Mouse (Mus musculus) midbrain, embryonic 11.5 days (tissue): ENCODE measurements at regions not wholly inside any gene's neighbourhood (a gene's known extent, or its start where the extent isn't known, plus 50 kb on each side); places are given as distances from the start of the nearest gene placed in this dataset.

Experiments
- ATAC-seq: fragments of 200-750 bp; cut with Nextera tagmentation; 2 replicates; pipeline ENCODE4 v1.8.0; 2017; ENCODE audit warnings: moderate TSS enrichment, moderate library complexity; ENCODE audit not compliant: low FRiP score
- DNase-seq: peaks from one replicate; pipeline ENCODE4 v3.0.0; 2015; ENCODE audit warnings: low spot score; ENCODE audit errors: missing footprints
- H3K27ac ChIP-seq: fragments of 300-500 bp; sonication (generic); 2 replicates; pipeline ENCODE4 v1.5.1; 2014; ENCODE audit warnings: low read depth, low read length
- H3K27me3 ChIP-seq: fragments of 300-500 bp; sonication (generic); 2 replicates; pipeline ENCODE4 v1.6.1; 2014; ENCODE audit warnings: mild to moderate bottlenecking, low read length, moderate library complexity, mixed read lengths; ENCODE audit not compliant: control insufficient read depth, insufficient read depth
- H3K36me3 ChIP-seq: fragments of 300-500 bp; sonication (generic); 2 replicates; pipeline ENCODE4 v1.6.1; 2014; ENCODE audit warnings: mild to moderate bottlenecking, low read length, moderate library complexity, mixed read lengths; ENCODE audit not compliant: control insufficient read depth, insufficient read depth
- H3K4me1 ChIP-seq: fragments of 300-500 bp; sonication (generic); 2 replicates; pipeline ENCODE4 v1.6.1; 2014; ENCODE audit warnings: low read length; ENCODE audit not compliant: control insufficient read depth, insufficient read depth
- H3K4me2 ChIP-seq: fragments of 300-500 bp; sonication (generic); 2 replicates; pipeline ENCODE4 v1.6.1; 2014; ENCODE audit warnings: mild to moderate bottlenecking, moderate library complexity
- H3K4me3 ChIP-seq: fragments of 300-500 bp; sonication (generic); 2 replicates; pipeline ENCODE4 v1.5.1; 2014; ENCODE audit warnings: low read depth, low read length
- H3K9ac ChIP-seq: fragments of 300-500 bp; sonication (generic); 2 replicates; pipeline ENCODE4 v1.6.1; 2014; ENCODE audit warnings: low read length
- H3K9me3 ChIP-seq: fragments of 300-500 bp; sonication (generic); 2 replicates; pipeline ENCODE4 v1.6.1; 2016; ENCODE audit warnings: low read length; ENCODE audit not compliant: control insufficient read depth
- WGBS: fragments of 180-500 bp; shearing (Covaris S2); extraction: QIAGEN DNeasy Blood & Tissue Kit; methylation state at CpG from one replicate; pipeline ENCODE4 v1.1.7; 2014; 5-methylcytosine and 5-hydroxymethylcytosine counted together

- WGBS = 88% methylated on average over 5 of the region's 5 CpGs
- H3K9me3 ChIP-seq = no peaks in the 10 kb centered on the region
- no peaks in the 10 kb centered on the region for H3K27me3 ChIP-seq
- H3K4me3 ChIP-seq = no peak overlapping the region
- H3K4me1 ChIP-seq = peaks cover 16% of the 10 kb centered on the region
- H3K9ac ChIP-seq = no peak overlapping the region
- no peak overlapping the region for H3K4me2 ChIP-seq
- no peak for DNase-seq
- no peak overlapping the region for H3K27ac ChIP-seq
- ATAC-seq = no peak
- no peaks in the 10 kb centered on the region for H3K36me3 ChIP-seq
These were observed 115.9 kb downstream of the Mycn start for GRCm38 (mm10) chr12:12825842-12826241.

DNA sequence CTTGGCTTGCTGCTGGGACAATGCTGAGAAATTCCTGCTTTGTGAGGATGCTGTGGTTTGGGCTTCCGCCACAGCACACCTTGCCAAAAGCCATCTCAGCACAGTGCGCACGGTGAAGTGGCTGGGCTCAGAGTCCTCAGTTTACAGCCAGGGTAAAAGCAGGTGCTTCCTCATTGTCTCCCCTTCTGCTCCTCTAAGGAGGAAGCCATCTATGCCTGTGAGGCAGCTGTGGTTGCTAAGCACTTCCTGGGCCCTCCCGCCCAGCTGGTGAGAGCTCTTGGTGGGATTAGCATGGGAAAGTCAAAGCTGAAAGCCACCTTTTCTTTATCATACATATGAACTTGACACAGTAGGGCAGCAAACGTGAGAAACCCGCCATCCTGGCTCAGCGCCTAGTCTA, 120.2 kb downstream of the Mycn start:
- Histone ChIP-seq H3K36me3 (no peaks in the 10 kb centered on the region), H3K4me2 (no peak overlapping the region), H3K9ac (no peak overlapping the region), H3K4me3 (no peak overlapping the region), H3K27me3 (no peaks in the 10 kb centered on the region), H3K9me3 (no peaks in the 10 kb centered on the region), H3K27ac (no peak overlapping the region), H3K4me1 (no peaks in the 10 kb centered on the region)
- 70% methylated on average over 7 of the region's 7 CpGs for WGBS
- ATAC-seq = peak; percentile 30; the same call in 1 of the 2 replicates
- DNase-seq = no peak

DNA sequence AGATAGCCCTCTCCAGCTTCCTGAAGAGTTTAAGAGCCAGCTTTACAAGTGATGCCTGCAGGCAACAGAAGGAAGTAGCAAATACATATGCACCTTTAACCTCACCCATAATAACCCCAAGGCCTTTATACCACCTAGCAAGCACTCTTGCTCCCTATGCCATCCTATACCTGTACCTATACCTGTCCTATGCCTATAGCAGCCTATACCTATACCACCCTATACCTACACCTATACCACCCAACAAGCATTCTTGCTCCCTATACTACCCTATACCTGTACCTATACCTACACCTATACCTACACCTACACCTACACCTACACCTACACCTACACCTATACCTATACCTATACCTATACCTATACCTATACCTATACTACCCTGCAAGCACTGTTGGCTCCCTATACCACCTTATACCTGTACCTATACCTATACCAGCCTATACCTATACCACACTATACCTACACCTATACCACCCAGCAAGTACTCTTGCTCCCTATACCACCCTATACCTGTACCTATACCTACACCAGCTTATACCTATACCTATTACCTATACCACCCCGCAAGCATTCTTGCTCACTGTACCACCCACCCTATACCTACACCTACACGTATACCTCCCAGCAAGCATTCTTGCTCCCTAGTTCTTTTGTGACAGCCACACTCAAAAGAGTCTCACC, 120.9 kb downstream of the Mycn start:
- H3K36me3 ChIP-seq = no peaks in the 10 kb centered on the region
- DNase-seq = no peak
- no peak overlapping the region for H3K4me3 ChIP-seq
- H3K9me3 ChIP-seq = no peaks in the 10 kb centered on the region
- H3K4me2 ChIP-seq = no peak overlapping the region
- WGBS = 87% methylated on average over 2 of the region's 2 CpGs
- no peak overlapping the region for H3K27ac ChIP-seq
- ATAC-seq = peak; percentile 71
- H3K9ac ChIP-seq = no peak overlapping the region
- no peaks in the 10 kb centered on the region for H3K4me1 ChIP-seq
- no peaks in the 10 kb centered on the region for H3K27me3 ChIP-seq

DNA sequence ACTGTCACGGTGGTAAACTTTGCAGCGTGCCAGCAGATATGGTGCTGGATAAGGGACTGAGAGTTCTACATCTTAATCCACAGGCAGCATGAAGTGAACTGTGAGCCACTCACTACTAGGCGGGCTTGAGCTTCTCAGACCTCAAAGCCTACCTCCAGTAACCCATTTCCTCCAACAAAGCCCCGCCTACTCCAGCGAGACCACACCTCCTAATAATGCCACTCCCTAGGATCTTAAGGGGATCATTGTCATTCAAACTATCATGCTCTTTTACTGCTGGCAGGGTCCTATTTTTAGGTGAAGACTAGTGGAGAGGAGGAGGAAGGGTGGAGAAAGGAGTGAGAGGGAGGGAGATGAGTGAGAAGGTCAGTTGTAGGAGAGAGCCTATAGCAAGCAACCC, 122.0 kb downstream of the Mycn start:
- Histone ChIP-seq H3K27ac (no peak overlapping the region), H3K9me3 (no peaks in the 10 kb centered on the region), H3K4me1 (no peaks in the 10 kb centered on the region), H3K36me3 (no peaks in the 10 kb centered on the region), H3K27me3 (no peaks in the 10 kb centered on the region), H3K4me2 (no peak overlapping the region), H3K4me3 (no peak overlapping the region), H3K9ac (no peak overlapping the region)
- DNase-seq = no peak
- WGBS = 77% methylated on average over 5 of the region's 5 CpGs
- no peak for ATAC-seq

DNA sequence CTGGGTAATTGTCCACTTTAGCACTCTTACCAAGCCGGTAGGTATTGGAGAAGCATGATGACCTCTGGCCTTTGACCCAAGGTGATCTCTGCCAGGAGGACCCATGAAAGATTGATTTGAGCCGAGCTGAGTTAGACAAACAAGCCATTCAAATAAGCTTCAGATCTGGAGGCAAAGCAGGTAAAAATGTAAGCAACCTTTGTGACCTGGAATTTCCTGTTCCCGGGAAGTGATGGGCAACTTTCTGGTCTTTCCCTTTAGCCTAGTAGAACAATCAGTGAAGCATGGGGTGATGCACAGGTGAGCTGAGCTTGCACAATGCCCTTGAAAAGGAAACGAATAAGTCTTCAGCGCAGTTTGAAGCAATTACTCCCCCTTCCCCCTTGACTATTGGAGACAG, 127.0 kb downstream of the Mycn start:
- 62% methylated on average over 5 of the region's 5 CpGs for WGBS
- Histone ChIP-seq H3K9ac (no peak overlapping the region), H3K27ac (no peak overlapping the region), H3K9me3 (no peaks in the 10 kb centered on the region), H3K27me3 (no peaks in the 10 kb centered on the region), H3K4me1 (peaks cover 26% of the 10 kb centered on the region), H3K36me3 (no peaks in the 10 kb centered on the region), H3K4me2 (no peak overlapping the region), H3K4me3 (no peak overlapping the region)
- ATAC-seq = no peak
- no peak for DNase-seq

DNA sequence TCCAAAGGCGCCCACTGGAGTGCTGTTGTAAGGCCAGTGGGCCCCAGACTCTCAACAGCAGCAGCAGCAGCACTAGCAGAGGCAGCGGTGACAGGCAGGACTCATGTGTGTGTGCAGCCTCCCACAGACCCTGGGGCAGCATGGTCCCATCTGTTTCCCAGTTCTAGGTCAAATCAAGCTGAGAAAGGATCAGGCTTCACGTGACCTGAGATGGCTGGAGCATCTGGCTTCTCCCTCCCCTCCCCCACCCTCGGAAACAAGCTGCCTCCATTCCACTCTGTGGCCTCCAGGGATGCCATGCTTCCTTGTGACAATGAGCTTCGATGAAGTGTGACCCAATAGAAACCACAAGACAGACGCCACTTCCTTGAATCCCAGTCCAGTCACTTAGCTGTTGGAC, 128.8 kb downstream of the Mycn start:
- no peak overlapping the region for H3K9ac ChIP-seq
- peaks cover 26% of the 10 kb centered on the region for H3K4me1 ChIP-seq
- H3K36me3 ChIP-seq = no peaks in the 10 kb centered on the region
- peak; percentile 81 for ATAC-seq
- peak overlapping the region; percentile 42 for H3K27ac ChIP-seq
- no peaks in the 10 kb centered on the region for H3K9me3 ChIP-seq
- peak; percentile 87 for DNase-seq
- 32% methylated on average over 6 of the region's 6 CpGs for WGBS
- no peak overlapping the region for H3K4me2 ChIP-seq
- no peak overlapping the region for H3K4me3 ChIP-seq
- H3K27me3 ChIP-seq = no peaks in the 10 kb centered on the region

- DNase-seq (no peak), ATAC-seq (peak; percentile 28; the same call in 1 of the 2 replicates)
- Histone ChIP-seq H3K27me3 (no peaks in the 10 kb centered on the region; the same call in 1 of the 2 replicates), H3K4me2 (peak overlapping the region; percentile 35), H3K4me1 (peaks cover 26% of the 10 kb centered on the region), H3K4me3 (no peak overlapping the region), H3K9me3 (no peaks in the 10 kb centered on the region), H3K27ac (peak overlapping the region; percentile 62), H3K36me3 (no peaks in the 10 kb centered on the region), H3K9ac (peak overlapping the region; percentile 47)
- WGBS = 4% methylated on average over 7 of the region's 7 CpGs
These were observed 130.8 kb downstream of the Mycn start for GRCm38 (mm10) chr12:12810943-12811342.

DNA sequence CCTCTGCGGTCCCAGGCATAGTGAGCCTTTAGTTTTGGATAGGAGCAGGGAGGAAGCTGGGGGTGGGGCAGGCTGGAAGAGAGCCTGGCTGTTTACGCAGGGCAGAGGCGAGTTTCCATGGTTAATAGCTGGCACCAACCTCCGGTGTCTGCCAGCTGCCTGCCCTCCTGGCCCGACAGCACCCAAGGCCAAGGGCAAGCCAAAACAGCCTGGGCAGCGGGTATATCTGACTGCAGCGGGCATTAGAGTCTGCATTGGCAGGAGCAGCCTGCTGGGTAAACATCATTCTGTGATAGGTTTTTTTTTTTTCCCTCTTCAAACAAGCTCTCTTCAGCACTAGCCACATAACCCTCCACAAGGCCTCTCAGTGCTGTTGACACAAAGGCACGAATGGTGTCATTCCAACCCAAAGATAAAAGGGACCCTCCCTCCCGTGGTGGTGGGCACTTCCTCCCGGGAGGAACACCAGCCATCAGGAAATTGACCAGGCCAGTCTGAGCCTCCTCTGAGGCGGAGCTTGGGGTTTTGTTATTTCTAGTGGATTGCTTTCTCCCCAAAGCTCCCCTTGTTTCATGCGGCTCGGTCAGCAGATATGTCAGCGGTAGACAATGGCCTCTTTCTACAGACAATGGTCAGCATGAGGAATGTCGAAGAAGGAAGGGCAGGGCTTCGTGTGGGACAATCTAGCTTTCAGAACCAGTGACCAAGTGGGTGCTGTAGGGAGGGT, 131.4 kb downstream of the Mycn start:
- WGBS = 3% methylated on average over 16 of the region's 16 CpGs
- H3K4me1 ChIP-seq = peaks cover 26% of the 10 kb centered on the region
- ATAC-seq = peak; percentile 74
- H3K9ac ChIP-seq = peak overlapping the region; percentile 47
- H3K9me3 ChIP-seq = no peaks in the 10 kb centered on the region
- peak overlapping the region; percentile 62 for H3K27ac ChIP-seq
- DNase-seq = peak; percentile 96
- H3K4me2 ChIP-seq = peak overlapping the region; percentile 35
- no peaks in the 10 kb centered on the region; the same call in 1 of the 2 replicates for H3K27me3 ChIP-seq
- no peaks in the 10 kb centered on the region for H3K36me3 ChIP-seq
- H3K4me3 ChIP-seq = no peak overlapping the region

- Histone ChIP-seq H3K4me3 (no peak overlapping the region), H3K4me1 (peaks cover 32% of the 10 kb centered on the region), H3K9me3 (no peaks in the 10 kb centered on the region), H3K27ac (no peak overlapping the region), H3K36me3 (no peaks in the 10 kb centered on the region), H3K4me2 (no peak overlapping the region), H3K9ac (no peak overlapping the region), H3K27me3 (no peaks in the 10 kb centered on the region; the same call in 1 of the 2 replicates)
- DNase-seq (no peak), ATAC-seq (no peak)
- whole genome bisulfite sequencing = 93% methylated on average over 5 of the region's 5 CpGs
These were observed 133.6 kb downstream of the Mycn start for GRCm38 (mm10) chr12:12808120-12808519.
